Mouse (Mus musculus) urinary bladder, adult 18-20 months (tissue): ENCODE measurements around the gene Utp4.
"Not testable (repeated sequence)": the region's sequence is repeated elsewhere in the genome, so short reads cannot be mapped to it uniquely, and the experiment has no call there.

ENCODE experiments used
- DNase-seq, 2 experiments: peaks; one replicate each; pipeline ENCODE4 v3.0.0; 2022; ENCODE audit warnings: low spot score in 2 of 2, mixed read lengths in 2 of 2

The Utp4 gene

DNA sequence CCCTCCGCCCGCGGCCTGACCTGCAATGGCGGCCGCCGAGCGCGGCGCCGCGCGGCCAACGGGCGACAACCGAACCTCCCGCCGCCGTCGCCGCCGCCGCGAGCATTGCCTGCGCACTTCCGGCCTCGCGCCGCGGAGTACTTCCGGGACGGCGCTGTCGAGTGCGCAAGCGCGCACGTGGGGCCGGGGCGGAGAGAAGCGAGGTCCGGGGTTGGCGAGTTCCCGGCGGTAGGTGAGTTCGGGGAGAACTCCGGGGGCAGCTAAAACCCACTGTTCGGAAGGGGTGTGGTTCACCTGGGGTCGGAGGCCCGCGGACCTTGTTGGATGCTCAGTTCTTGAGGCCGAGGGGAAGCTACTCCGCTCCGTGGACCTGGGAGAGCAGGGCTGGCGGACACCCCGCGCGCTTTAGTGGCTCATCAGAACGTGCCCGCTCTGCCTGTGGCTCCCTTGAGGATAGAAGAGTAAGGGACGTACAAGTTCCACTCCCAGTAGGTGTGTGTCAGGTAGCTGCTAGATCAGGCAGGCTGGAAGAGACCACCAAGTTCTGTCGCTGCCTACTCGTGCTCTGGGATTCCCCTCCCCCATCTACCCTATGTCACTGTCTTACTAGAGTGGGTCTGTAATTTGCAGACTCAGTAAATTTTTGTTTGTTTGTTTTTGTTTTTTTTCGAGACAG lies at the start of gene Utp4:
TSS of gene Utp4 (plus strand) at position 156 of the 676 bp plus-strand sequence.
- peak; percentile 77 to 80 for DNase-seq

DNA sequence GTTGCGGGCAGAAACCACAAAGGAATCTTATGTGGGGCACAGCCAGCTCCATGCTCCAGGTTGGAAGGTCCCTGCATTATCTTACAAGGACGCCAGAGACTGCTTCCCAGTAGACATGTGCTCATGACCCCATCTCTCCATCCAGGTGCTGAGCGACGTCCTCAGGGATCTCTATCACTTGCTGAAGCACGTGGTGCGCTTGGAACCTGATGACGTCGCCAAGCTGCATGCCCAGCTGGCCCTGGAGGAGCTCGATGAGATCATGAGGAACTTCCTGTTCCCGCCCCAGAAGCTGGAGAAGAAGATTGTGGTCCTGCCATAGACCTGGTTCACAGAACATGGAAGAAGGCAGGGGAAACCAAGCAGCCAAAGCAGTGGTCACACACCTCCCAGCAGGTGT lies 43.4 kb upstream of the Utp4 start:
- no peak for DNase-seq

DNA sequence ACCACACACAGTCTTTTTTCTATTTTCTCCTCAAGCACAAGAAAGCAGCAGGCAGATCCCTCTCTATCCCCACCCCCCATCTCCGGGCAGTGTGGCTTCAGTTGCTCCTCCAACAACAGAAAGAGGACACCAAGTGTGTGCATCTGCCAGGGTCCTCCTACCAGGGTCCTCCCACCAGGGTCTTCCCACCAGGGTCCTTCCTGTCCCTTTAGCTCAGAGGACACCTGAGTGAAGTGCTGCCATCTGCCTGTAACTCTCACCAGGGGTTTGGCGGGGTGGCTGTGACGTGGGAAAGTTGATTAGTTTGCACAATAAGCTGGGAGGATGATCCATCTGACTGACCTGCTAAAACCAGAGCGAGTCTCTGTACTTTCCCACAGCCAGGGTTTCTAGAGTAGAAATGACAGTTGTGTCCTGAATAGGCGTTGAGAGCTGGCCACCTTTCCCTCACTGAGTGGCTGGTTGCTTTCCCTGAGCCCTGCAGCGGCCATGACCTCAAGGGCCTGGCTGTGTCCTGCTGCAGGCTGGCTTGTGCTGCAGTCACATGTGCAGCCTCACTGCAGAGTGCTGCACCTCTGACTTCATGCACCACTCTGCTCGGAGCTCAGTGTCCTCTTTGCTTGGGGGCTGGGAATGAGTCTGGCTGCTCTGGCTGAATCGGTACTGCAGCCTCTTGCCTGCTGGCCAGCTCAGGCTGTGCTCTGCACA lies 38.7 kb upstream of the Utp4 start:
- no peak for DNase-seq

DNA sequence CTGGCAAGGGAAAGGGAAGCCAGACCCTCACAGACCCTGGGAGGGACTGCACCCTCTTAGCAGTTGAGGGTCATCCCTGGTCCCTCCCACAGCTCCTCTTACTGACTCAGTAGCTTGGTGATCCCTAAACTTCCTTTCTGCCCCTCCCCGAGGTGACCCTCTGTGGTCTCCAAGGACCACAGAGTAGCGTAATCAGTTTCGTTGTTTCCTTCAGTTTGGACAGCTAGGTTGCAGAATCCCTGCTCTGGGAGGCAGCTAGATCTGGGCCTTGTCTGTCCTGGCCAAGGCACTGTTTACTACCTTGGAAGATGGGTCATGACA lies 38.2 kb upstream of the Utp4 start:
- DNase-seq = no peak

DNA sequence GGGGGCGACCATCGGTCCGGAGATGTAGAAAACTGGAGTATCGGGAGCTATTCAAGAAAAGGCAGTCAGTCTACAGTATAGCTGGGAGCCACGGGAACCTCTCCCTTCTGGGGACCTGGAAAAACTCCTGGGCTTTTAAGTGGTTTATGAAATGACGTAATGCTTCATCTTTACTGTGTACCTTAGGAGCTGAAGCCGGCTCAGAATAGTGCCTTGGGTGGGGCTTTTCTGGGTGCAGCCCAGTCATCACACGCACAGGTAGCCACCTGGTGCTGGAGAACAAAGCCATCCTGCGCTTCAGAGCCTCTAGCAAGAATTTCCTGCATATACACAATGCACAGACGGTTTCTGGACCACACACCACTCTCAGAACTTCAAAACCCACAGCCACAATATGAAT lies 30.6 kb upstream of the Utp4 start:
- DNase-seq = no peak

DNA sequence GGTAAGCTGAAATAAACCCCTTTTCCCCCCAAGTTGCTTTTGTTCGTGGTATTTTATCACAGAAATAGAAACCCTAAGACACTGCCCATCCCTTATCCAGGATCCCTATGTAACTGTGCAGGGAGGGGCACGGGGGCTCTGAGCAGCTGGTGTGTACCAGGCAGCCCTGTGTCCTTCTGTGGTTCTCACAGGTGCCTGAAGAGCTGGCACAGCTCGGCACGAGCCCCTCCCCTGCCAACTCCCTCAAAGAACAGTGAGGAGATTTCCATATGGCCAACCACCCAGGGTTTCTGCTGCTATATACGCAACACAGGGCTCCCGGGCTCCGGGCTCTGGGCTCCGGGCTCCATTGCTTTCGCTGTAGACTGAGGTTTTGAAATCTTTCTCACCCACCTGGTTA lies 28.1 kb upstream of the Utp4 start:
- no peak for DNase-seq

DNA sequence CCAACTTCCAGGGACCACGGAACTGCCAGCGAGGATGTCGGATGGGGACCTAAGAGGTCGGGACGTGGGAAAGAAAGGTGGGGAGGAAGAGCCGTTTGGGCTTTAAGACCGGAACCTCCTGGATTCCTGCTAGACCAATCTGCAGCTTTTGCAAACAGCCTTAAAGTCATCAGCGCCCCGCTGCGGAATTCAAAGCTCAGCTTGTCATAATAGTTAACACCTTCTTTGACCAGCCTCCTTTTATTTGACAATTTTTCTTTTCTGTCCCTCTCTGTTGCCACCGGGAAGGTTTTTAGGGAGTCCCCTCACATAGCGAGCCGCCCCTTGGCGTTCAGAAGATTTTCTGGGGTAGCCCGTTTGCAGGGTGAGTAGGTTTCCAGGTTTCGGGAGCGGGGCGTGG lies 23.4 kb upstream of the Utp4 start, which contains the start of gene Has3:
TSS of gene Has3 (plus strand) at position 192 of the 400 bp plus-strand sequence.
- DNase-seq = peak in 1 of 2 experiments; percentile 30

DNA sequence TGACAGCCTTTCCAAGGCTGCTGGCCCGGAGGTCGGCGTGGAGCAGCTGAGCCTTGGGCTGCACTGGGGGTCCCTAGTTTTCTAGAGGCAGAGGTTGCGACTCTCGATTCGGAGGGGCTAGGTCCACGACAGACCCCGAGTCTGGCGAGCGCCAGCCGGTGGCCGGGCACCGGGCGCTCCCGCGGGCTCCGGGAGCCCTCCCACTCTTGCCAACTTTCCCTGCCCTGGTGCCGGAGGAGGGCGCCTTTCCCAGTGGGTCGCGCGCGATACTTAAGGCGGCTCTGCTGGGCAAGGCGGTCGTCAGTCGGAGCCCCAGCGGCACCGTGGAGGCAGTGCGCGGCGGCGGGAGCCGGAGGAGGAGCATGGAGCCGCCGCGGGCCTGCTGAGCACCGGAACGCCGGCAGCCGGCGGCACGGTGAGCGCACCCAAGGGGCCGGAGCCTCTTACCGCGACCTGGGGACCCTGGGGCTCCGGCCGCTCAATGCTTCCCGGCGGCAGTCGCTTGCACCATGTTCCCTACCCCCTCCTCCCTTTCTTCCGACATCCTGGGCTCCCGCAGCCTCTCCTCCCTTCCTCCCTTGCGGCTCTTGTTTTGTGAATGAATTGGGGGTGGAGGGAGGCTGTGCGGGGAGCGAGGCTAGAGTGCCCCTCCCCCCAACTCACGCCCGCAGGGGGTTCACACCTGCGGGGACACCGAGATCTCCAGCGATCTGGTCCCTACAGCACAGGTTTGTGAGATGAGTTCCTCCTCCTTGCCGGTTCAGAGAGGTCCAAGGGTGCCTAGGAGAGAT lies 22.7 kb upstream of the Utp4 start:
- peak in 1 of 2 experiments; percentile 74 for DNase-seq

DNA sequence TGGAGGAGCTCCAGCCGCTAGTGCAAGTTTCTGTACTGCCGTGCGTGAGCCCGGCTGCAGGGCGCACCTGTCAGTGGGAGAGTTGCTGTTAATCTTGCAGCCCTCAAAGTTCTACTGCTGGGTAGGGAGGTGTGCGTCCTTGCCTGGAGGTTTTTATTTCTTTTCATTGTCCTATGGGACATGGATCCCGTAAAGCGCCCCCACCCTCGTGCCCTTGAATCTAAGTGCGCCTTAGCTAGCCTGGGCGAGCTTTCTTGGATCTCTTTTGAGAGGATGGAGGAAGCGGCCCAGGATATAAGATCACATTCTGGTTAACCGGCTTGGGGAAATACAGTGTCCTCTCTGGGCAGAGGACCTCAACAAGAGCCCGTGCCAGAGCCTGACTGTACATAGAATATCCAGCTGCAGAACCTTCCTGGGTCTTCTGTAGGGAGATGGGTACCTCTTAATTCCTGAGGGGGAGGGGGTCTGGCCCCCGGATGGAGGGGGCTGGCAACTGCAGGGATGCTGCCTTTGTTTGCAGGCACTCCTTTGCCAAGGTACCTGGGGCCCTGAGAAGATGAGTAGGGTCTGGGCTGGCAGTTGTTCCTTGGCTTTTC lies 22.0 kb upstream of the Utp4 start:
- peak in 1 of 2 experiments; percentile 28 for DNase-seq

DNA sequence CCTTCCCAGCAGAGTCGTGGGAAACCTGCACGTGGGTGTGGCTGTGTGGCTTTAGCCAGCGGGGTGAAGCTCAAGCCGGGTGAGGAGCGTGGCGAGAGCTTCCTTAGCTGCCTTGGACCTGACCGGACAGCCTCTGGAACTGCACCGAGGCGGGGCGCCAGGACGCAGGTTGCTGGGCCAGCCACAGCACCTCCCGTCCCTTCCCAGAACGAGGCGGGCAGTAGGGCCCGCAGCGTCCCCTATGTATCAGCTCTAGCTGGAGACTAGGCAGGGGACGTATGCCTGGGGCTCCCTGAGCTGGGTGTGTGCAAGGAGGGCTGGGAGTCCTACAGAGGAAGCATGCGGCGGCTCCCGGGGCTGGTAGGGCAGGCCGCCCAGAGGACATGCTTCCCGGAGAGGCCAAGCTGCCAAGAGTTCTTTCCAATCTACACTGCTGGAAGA lies 21.5 kb upstream of the Utp4 start:
- DNase-seq = peak; percentile 58 to 75

DNA sequence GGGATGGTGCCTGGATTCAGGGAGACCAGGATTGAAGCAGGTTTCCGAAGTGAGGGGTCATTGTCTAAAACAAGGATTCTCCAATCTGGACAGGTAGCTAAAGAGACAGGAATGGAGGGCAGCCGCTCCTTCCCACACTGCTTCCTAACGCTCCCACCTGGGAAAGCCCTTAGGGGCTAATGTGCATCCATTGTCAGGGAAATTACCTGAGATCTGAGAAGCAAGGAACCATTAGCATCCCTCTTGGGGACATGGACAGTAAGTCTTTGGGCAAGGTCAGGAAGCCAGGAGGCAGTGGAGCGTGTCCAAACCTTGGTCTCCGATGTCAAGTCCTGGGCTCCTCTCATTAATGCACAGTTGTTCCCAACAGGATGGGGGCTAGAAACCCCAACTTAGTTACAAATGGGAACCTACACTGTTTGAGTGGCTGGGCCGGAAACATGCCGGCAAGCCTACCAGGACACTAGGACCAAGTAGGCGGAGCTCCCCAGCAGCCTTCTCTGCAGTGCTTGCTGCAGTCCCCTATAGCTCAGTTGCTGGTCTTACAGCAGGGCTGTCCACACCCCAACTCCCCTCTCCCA lies 20.9 kb upstream of the Utp4 start:
- DNase-seq = no peak

DNA sequence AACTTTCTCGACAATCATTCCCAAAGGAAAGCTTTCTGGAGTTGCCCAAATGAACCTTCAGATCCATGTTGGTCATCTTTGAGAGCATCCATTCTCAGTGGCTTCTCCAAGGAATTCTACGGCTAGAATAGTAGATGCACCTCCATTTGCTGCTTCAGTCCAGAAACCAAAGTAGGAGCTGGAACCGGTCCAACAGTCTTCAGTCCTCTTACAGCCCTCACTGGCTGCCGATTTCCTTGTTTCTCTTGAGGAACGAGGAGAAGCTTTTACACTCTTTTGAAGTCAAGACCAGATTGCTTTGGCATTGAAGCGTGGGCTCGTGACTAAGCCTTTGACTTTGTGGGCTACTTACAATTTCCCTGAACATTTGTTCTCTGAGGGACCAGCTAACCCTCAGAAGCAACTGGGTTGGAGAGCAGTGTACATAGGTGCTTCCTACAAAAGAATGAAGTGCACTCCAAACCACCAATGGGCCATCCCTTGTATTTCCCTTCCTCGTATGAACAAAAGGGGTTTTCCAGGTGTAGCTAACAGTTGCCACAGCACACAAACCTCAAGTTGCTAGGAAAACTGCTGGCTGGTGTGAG lies 13.2 kb upstream of the Utp4 start:
- no peak for DNase-seq

DNA sequence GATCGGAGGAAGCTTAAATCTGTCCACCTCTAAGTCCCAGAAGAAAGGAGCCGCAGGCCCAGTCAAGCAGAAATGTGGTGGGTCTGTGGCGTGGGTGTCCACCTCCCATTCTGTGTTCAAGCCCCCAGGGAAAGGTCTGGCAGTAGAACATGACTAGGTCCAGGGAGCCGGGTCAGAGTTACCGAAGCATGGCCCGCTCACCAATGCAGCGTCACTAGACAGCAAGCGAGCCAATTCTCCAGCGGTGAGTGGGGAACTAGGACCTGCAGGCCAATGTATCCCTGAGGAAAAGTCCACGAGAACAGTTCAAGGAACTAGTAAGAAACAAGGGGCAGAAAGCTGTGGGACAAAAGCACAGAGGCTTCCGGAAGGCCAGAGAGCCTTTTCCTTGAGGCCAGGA lies 9.3 kb upstream of the Utp4 start:
- DNase-seq = not testable (repeated sequence)

DNA sequence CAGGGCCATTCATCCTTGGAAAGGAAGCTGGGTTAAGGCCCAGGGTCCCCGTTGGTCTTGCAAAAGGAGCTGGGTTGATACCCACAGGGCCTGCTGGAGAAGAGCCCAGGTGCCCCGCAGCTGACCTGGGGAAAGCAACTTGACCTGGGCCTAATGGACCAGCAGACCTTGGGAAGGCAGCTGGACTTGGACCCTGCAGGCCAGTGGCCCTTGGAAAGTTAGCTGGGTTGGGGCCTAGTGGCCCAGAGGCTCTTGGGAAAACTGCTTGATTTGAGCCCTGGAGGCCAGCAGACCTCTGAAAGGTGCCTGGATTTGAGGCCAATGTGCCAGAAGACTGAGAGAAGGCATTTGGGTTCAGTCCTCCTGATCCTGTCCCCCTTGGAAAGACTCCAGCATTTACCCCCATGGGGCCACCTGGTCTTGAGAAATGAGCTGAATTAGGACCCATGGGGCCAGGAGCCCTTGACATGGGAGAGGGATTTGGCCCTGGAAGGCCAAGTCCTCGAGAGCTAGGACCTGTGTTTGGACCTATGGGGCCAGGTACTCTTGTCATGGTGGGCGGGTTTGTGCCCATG lies 8.5 kb upstream of the Utp4 start:
- not testable (repeated sequence) for DNase-seq

DNA sequence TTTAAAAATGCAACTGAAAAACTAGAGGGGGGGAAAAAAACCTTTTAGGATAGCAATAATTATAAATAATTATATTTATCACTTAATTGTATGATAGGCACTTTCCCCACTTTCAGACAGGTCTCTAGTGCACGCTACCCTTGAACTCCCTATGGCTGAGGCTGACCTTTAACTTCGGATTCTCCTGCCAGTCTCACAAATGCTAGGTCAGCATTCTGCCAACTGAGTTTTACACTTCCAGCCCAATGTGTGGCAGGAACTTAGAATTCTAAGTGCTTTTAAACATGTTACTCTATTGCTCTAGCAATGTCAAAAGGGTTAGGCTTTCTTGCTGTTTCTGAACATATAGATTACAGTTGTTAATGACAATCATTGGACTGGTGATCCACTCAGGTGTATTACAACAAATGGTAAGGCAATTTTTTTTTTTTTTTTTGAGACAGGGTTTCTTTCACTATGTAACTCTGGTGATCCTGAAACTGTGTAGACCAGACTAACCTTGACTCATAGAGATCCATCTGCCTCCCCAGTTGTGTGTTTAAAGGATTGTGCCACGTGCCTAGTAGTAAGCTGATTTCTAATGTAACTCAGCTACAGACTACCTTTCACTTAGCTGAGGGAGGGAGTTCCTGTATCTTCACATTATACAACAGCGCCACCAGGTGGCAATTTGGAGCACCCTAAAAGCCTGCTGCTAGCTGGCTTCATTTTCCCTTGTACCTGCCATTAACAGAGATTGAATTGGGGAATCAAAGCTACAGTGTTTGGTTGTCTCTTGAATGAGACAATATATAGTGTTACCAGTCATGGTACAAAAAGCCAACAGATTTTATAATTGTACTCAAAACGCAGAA lies 5.9 kb upstream of the Utp4 start:
- DNase-seq = no peak

DNA sequence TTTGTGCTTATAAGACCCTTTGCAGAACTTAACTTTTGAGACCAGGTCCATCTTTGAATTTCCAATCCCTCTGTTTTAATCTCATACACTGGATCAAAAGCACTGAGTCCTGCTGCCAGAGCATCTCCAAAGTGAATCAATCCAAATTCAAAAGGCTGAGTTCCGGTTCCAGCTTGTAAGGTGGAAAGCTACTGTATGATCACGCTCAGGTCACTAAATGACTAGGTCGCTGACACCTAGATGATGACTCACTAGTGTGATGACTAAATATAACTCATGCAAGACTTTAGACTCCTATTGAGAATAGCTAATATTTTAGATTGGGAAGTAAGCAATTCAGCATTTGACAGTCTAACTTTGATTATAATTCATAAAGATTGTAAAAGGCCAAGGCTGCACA lies 4.6 kb upstream of the Utp4 start:
- DNase-seq = no peak

DNA sequence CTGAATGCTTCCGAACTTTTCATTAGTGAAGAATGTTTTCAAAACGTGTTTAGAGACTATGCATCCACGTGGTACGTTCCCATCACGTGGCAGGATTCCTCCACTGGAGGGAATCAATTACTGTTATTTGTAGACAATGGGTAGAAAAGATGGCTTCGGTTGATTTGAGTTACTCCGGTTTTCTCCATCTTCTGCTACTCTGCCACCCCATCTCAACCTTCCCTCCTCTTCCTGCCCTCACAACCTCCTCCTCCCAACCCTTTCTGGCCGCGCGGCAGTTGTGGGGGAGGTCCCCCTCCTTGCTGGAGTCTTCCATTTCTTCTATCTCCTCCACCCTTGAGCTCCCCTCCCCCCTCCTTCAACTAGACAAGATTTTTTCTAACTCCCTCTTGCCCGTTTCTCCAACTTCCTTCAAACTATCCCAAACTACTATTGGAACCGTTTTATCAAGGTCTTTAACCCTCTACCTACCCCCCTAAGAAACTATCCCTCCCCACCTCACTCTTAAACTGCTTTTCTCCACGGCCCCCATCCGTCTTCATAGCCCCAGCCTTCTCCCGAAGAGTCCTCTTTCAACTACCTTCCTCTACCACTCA lies 1.1 kb upstream of the Utp4 start:
- no peak for DNase-seq

DNA sequence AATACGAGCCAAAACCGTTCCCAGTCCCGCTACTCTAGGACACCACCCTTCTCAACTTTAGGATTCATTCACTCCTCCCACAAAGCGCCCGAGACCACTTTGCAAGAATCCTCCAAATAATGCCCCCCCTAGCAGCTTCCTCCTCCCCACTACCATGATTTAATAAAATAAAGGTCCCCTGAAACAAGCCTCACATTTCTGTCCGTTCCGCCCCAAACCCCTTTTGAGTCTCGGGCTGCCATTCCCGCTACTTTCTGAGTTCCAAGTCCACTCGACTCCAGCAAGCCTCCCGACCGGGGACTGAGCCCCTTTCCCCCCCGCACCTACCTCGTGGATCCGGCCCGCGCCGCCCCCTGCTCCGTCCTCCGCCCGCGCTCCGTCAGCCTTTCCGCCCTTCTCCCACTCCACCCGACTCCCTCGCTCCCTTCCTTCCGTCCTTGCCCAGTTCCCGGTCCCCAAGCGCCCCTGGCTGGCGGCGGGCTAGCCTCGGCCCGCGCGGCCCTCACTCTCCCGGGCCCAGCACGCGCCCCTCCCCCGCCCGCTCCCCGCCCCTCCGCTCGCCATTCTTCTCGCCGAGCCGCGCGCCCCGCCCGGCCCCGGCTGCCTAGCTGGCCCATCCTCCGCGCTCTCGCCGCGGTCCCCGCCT lies 507 bp upstream of the Utp4 start:
- DNase-seq = peak; percentile 37 to 75

DNA sequence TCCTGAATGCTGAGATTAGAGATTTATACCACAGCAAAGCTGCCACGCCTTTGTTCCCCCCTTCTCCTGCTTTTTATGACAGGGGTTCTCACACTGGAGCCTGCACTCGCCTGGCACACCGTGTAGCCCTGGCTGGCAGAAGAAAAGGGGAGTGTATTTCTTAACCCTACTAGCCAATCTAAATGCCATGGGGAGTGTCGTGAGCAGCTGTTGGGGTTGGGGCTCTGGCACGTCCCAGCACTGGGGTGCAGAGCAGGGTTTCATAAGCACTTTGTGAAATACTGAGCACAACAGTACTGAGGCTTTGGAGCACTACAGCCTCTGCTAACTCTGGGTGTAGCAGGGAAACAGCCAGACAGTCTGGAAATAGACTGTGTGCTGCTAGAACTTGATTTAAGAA lies 6.0 kb downstream of the Utp4 start:
- no peak for DNase-seq
